Comparison of ENCODE assay signal across 17 mouse cellular contexts in genomic region chr17:46847206-46847605, GRCm38 (mm10).
"Had no signal": no experiment of that assay in that cellular context is flagged by ENCODE, and none has a peak within 500 bp of the region (broad histone marks: within the 10 kb centered on the region; RNA-seq: fewer than 3 reads in every experiment).

No protein-coding gene starts in this region.

- H3K27me3 ChIP-seq: midbrain, embryonic 12.5 days; neural tube, embryonic 13.5 days; neural tube, embryonic 15.5 days; stomach, embryonic 15.5 days had no signal

- H3K9ac ChIP-seq: lung, embryonic 14.5 days; midbrain, embryonic 12.5 days; neural tube, embryonic 13.5 days; neural tube, embryonic 15.5 days; stomach, embryonic 15.5 days had no signal

- H3K27ac ChIP-seq: midbrain, embryonic 10.5 days; midbrain, embryonic 12.5 days; neural tube, embryonic 13.5 days; neural tube, embryonic 15.5 days; stomach, embryonic 15.5 days; stomach, postnatal 0 days had no signal

- H3K36me3 ChIP-seq: midbrain, embryonic 10.5 days; midbrain, embryonic 12.5 days; neural tube, embryonic 13.5 days; neural tube, embryonic 15.5 days; stomach, embryonic 15.5 days had no signal

- H3K4me1 ChIP-seq: stomach, embryonic 15.5 days had no signal

- DNase-seq: lung, adult 18-20 months; lung, embryonic 14.5 days; lung, postnatal 10 days; lung, postnatal 4 days; midbrain, embryonic 14.5 days; retina, postnatal 1 day; right cerebral cortex, adult 18-20 months; right cerebral cortex, postnatal 25 days; thymus, adult 2 months; thymus, postnatal 25 days had no signal

- H3K4me3 ChIP-seq: midbrain, embryonic 10.5 days; midbrain, embryonic 12.5 days; myocyte; neural tube, embryonic 13.5 days; neural tube, embryonic 15.5 days; stomach, embryonic 15.5 days had no signal

- H3K9me3 ChIP-seq: midbrain, embryonic 10.5 days; midbrain, embryonic 12.5 days; neural tube, embryonic 13.5 days; neural tube, embryonic 15.5 days; stomach, embryonic 15.5 days had no signal
